Mouse (Mus musculus) megakaryocyte-erythroid progenitor cell, adult 5-6 weeks (primary cell): ENCODE measurements around the gene 1700113H08Rik. TPM values are rescaled to one million over a fixed set of nuclear protein-coding genes. Genes with fewer than 3 reads are reported as not detected.

Experiments
- ATAC-seq: replicated peaks from 2 replicates; pipeline ENCODE4 v1.8.0; 2016; ENCODE audit warnings: mild to moderate bottlenecking, inconsistent platforms; ENCODE audit not compliant: severe bottlenecking, poor library complexity, low FRiP score, low TSS enrichment
- total RNA-seq, 2 experiments: library from RNA; stranded (forward) in 1 of 2; stranded (reverse) in 1 of 2; fragments of 200-1000, 215-1000 nt in 1 of 2; fragments of >200 nt in 1 of 2; fragmentation: Nextera tagmentation in 1 of 2; gene quantifications; 2 replicates each; pipeline ENCODE4 v1.2.3; 2014 to 2017

The 1700113H08Rik gene
- total RNA-seq, 2 experiments from 2014 or later: not detected

DNA sequence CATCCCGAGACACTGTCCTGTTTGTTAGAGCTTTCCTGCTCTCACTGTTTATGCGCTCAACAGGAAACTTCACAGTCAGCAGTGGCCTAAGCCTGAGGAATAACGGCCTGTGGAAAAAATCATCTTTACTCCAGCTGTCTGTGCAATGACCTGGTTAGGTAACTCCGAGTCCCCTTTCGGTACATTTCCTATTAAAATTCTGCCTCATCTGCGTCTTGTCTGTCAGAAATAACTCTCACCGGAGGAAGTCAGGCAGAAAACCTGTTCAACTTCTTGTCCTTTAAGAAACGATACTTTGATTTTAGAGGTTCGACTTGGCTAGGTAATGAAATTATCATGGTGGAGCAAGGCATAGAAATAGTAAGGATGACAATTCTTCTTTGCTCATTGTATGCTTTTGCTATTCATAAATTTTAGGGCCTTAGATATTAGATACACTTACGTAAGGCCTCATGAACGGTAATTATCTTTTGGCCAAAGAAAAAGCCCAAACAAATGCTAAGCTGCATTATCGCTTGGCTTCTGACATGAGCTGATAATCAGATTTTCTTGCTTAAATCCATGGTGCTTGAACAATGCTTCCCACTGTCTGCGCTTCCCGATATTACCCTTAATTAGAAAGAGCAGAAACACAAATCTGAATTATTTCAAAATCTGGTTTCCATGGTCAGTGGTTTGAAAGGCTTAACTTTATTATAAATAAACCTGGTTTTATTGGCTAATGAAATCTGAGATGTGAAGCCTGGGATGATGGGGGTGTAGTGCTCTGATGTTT, 96.1 kb downstream of the 1700113H08Rik start:
- no peak for ATAC-seq

DNA sequence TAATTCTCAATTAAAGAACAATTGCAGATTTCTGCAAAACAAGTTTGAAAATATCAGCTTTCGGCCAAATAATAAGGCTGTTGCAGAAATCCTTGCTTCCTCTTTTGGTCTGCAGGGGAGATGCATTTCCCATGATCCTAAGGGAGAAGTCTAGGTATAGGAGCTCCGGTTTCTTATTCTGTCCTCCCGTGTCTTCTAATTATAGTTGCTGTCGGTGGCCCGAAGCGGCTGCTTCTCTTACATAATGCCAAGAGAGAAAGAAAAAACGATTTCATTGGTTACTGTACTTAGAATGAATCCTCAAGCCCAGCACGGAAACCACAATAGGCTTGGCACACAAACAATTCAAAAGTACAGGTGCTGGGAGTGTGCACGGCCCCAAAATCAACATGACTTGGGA, 101.9 kb downstream of the 1700113H08Rik start:
- ATAC-seq: no peak

DNA sequence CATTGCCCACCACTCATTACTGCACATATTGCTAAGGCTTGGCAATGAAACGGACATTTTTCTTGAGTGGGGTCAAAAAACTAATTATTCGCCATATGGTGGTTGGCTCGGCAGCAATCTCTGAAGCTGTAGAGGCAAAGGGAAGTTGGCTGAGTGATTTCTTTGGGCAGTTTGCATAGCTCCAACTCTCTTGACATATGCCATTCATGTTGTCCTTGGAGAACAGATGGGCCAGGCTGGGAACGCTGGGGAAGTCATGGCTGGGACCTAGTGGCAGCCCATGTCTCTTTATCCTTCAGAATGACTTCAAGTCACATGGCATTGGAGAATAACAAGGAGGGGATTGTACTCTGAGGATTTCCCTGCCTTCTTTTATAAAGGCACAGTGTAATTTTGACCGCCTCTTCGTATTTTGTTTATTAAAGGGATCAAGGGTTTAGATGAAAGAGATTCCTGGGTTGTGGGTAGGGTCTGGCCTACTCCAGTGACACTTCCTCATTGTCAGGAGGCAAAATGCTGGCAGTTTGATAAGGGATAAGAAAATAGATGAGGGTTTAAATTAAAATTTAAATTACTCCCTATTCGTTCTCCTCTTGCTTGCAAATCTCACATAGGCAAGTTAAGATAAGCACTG, 138.4 kb downstream of the 1700113H08Rik start:
- ATAC-seq: no peak

DNA sequence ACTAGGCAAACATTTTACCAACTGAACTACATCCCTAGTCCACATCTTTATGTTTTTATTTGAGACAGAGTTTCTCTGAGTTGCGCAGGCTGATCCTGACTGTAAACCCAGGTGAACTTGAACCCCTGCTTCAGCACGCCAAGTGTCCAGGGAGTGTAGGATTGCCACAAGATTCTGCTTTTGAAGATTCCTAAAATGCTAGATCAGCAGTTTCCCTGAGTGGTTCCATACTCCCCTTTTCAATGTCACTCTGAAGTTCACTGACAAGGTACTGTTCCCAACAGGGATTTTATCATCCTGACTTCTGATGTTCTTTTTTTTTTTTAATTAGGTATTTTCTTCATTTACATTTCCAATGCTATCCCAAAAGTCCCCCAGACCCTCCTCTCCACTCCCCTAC, 140.9 kb downstream of the 1700113H08Rik start:
- ATAC-seq: no peak

DNA sequence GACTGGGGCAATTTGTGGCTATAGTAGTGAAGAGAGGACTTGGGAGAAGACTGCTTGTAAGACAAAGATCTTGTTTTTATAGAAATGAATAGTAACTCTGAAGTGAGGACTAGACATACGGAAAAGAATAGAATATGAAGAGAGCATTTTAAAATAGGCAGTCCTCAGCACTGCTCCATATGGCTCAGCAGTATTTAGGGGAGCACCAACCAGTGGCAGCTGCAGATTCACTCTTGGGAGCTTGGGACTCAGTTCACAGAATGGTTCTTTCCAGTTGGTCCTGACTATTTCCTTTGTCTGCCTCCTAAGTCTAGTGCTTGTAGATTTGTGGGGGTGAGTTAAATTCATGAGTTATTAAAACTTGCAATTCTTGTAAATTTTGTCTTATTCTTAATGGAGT, 151.6 kb downstream of the 1700113H08Rik start:
- no peak for ATAC-seq

DNA sequence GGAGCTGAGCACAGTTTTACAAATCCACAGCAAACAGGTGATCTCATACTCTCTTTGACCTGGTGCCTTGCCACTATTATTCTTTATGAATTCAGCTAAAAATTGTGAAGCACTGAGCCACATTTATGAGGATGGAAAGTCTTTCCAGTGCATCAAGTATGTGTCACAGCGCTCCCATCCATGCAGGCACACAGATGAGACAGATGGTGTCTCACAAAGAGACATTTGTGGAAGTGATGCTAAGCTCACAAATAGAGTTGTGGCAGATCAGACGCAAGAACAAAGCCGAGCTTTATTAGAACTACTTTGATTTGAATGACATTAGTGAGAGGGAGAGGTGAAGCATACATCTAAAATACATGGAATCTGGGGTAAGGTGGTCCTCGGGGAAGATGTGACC, 153.2 kb downstream of the 1700113H08Rik start:
- no peak for ATAC-seq

DNA sequence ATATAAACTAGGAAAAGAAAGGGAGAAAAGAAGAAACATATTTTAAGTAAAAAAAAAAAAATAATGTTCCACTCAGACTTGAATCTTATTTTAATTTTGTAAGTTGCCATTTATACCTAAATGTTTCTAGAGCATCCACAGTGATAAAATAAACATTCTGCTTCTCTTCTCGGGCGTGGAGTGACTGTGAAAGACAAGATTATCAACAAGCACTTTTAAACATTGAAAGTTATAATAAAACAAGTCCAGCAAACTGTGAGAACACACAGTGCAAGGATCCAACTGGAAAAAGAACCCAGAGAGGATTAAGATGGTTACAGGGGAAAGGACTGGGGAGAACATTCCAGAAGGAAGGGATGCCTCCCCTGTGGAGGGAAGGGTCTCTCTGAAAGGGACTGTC, 155.0 kb downstream of the 1700113H08Rik start:
- no peak for ATAC-seq

DNA sequence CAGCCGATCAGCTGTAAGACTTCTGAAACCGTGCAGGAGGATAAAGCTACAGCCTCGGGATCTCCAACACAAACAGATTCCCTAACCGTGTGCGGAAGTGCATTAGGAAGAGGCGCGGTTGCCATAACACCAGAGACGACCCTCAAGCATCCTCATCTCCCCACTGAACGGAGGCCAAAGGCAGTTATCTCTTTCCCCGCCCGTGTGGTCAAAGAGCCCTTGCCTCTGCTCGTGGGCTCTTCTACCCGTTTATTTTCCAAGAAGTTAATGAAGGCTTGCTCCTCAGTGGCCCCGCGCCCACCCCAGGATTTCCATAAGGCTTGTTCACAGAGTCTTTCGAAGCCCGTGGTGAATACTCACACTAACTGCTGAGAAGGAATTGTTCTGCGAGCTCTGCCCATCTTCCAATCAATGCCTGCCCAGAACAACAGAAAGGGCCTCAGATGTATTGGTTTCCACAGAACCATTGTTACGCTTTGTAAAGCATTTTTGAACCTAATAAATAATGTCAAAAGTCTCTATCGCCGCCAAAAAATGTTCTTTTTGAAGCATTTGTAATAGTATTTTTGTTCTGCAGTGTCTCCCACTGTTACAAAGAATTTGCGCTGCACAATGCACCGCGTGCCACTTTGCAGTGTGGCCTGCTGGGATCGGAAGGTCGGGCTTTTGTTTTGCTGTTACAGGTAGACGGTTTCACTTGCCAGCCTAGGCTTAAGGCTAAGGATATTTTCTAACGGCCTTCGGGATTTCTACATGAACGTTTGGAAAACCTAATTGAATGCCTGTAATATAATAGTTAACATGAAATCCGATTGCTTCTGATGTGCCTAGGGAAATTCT, 172.4 kb downstream of the 1700113H08Rik start:
- ATAC-seq: no peak

DNA sequence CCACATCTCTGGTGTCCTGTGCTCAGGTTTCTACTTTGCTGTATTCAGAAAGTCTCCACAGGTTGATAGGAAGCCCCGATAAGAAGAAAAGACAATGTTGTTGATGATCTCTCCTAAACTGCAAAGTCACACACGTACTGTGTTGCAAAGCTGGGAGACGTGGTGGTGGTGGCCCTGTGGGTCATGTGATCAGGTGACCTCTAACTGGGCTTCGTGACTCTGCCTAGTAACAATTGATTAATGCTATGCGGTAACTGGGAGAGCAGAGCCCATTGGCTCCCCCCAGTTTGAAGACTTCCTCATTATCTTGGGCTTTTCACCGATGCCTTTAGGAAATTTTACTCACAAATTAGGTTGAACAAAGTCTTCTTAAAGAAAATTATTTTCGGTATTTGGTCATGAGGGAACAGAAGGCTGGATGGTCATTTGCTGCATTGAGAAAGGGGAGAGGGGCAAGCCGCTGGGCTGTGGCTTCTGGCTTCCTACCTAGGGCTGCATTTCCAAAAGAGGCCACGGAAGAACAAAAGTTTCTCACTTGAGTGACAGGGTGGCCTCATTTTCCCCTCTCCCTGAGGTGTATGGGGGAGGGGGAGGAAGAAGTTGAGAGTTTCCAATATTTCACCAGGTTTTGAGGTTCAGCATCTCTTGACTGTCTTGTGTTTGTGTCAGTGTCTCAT, 181.6 kb downstream of the 1700113H08Rik start:
- ATAC-seq: no peak

DNA sequence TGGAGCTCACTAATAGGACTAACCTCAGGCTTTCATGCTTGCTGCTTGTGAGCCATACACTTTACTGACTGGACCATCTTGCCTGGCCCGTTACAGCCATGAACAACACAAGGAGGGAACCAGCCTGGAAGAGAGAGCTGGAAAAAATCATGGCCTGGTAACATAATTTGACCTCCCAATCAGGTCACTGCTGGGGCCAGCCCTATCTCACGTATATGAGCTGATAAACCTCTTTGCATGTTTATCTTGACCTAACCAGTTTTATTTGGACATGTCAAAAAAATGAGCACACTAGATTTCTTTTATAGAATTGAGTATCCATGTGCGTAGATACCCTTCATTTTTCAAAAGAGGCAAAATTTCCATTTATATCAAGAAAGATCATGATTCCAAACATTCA, 213.9 kb downstream of the 1700113H08Rik start:
- no peak for ATAC-seq

DNA sequence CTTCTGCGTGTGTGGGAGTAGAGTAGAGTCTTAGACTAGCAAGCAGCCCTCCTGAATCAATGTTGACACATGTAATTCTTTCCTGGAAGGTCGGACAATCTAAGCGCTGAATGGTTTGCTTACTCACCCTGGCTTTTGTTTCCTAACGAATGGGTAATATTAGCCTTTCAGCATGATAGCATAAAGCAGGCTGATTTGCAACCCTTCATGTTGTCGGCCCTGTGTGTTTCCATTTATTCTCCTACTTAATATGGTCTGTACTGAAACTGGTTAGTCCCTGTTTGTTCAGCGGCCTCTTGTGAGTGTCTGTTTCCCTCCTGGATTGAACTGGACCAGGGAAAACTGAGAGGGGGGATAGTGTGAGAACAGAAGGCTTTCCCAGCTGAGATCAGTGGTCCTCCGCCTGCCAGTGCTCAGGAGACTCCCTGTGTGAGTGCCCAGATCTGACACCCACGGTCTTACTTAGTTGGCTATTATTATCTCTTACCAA, 214.3 kb downstream of the 1700113H08Rik start:
- ATAC-seq: no peak

DNA sequence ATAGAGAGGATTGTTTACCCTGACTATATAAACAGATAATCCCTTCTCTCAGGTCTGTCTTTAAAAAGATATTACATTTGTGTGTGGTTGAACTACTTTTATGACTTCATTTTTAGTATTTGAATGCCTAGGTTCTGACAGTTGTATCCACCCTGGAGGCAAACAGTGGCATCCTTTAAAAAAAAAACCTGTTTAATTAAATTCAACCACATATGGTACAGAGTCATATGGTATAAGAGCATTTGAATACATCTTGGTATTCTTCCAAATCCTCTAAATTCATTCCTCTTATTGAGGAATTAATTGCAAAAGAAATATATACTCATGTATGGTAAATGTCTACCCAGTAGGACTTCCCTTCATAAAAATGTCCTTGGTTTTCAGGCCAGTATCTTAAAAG, 217.2 kb downstream of the 1700113H08Rik start:
- no peak for ATAC-seq

Other genes with a start within 250 kb of the 1700113H08Rik start
- 0.17 TPM in 1 of 2 replicates, not detected in the other for gene Stab2, start 50.0 kb upstream of the 1700113H08Rik start, total RNA-seq (2014; fragmentation: Nextera tagmentation)
- gene Stab2, start 50.0 kb upstream of the 1700113H08Rik start, total RNA-seq (2017): not detected in 2 replicates